Mouse (Mus musculus) testis, adult 2 months (tissue): ENCODE measurements around the gene Gm20388.

ENCODE experiments used
- CTCF ChIP-seq: fragments of 200-500 bp; IDR thresholded peaks from 2 replicates; pipeline ENCODE4 v1.5.1; 2012; ENCODE audit warnings: low read depth, mild to moderate bottlenecking, inconsistent platforms, low read length, moderate library complexity; ENCODE audit not compliant: control insufficient read depth, insufficient read depth, insufficient replicate concordance
- POLR2A ChIP-seq: fragments of 200-500 bp; IDR thresholded peaks from 2 replicates; pipeline ENCODE4 v1.6.1; 2012; ENCODE audit warnings: low read depth, mild to moderate bottlenecking, inconsistent platforms, low read length, moderate library complexity; ENCODE audit not compliant: control insufficient read depth

DNA sequence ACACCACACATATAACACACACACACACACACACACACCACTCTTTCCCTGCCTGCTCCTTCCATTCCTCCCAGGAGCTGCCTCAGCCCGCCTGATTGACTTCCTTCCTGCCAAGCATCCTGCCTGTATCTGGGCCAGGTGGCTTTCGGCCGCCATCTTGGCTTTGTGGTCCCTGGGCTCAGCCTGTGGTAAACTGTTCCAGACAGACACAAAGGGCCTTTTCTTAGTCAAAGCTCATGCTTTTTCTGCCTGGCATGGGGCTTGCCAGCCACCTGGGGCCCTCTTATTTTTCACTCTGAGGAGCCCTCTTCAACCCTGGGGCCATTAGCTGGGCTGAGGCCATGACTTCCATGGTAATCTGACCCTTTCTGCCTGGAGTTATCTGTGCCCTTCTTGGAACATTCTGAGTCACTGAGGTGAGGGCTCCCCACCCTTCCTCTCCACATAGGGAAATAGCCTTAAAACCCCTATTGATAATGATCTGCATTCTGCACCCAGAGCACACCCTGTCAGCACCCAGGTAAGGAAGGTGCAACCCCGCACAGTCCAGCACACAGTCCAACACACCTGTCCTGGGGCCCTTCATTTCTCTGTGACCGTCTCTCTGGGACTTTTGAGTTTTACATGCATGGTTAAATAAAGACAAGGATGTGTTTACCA, 122.0 kb downstream of the Gm20388 start:
- TF ChIP-seq CTCF (no peak), POLR2A (no peak)
